Mouse (Mus musculus): ENCODE measurements at regions not wholly inside any gene's neighbourhood (a gene's known extent, or its start where the extent isn't known, plus 50 kb on each side); places are given as distances from the start of the nearest gene placed in this dataset.

- Histone ChIP-seq H3K36me3 (ENCODE audit: control insufficient read depth, insufficient read depth, low read length, poor library complexity, severe bottlenecking) (no peaks in the 10 kb centered on the region), H3K27me3 (ENCODE audit: control insufficient read depth, insufficient read depth, low read length, poor library complexity, severe bottlenecking) (no peaks in the 10 kb centered on the region)
- DNase-seq (ENCODE audit: low read depth, low spot score), result no peak
Measured at GRCm38 (mm10) chr17:87501098-87501497, 54.4 kb upstream of the Calm2 start.

GRCm38 (mm10) chr17:87501687-87502387, 55.1 kb upstream of the Calm2 start:
- DNase-seq (ENCODE audit: low read depth, low spot score), result no peak
- Histone ChIP-seq H3K36me3 (ENCODE audit: control insufficient read depth, insufficient read depth, low read length, poor library complexity, severe bottlenecking) (no peaks in the 10 kb centered on the region), H3K27me3 (ENCODE audit: control insufficient read depth, insufficient read depth, low read length, poor library complexity, severe bottlenecking) (no peaks in the 10 kb centered on the region)

- DNase-seq (ENCODE audit: low read depth, low spot score), result peak; percentile 31
- Histone ChIP-seq H3K36me3 (ENCODE audit: control insufficient read depth, insufficient read depth, low read length, poor library complexity, severe bottlenecking) (no peaks in the 10 kb centered on the region), H3K27me3 (ENCODE audit: control insufficient read depth, insufficient read depth, low read length, poor library complexity, severe bottlenecking) (no peaks in the 10 kb centered on the region)
Measured at GRCm38 (mm10) chr17:87502388-87503369, 55.9 kb upstream of the Calm2 start.

GRCm38 (mm10) chr17:87503491-87503890, 56.8 kb upstream of the Calm2 start:
- Histone ChIP-seq H3K36me3 (ENCODE audit: control insufficient read depth, insufficient read depth, low read length, poor library complexity, severe bottlenecking) (no peaks in the 10 kb centered on the region), H3K27me3 (ENCODE audit: control insufficient read depth, insufficient read depth, low read length, poor library complexity, severe bottlenecking) (no peaks in the 10 kb centered on the region)
- no peak for DNase-seq (ENCODE audit: low read depth, low spot score)

GRCm38 (mm10) chr17:87504960-87505681, 58.4 kb upstream of the Calm2 start:
- no peaks in the 10 kb centered on the region for H3K36me3 ChIP-seq (ENCODE audit: control insufficient read depth, insufficient read depth, low read length, poor library complexity, severe bottlenecking)
- H3K27me3 ChIP-seq (ENCODE audit: control insufficient read depth, insufficient read depth, low read length, poor library complexity, severe bottlenecking), result no peaks in the 10 kb centered on the region
- no peak for DNase-seq (ENCODE audit: low read depth, low spot score)

- Histone ChIP-seq H3K27me3 (ENCODE audit: control insufficient read depth, insufficient read depth, low read length, poor library complexity, severe bottlenecking) (no peaks in the 10 kb centered on the region), H3K36me3 (ENCODE audit: control insufficient read depth, insufficient read depth, low read length, poor library complexity, severe bottlenecking) (no peaks in the 10 kb centered on the region)
- DNase-seq (ENCODE audit: low read depth, low spot score), result no peak
Measured at GRCm38 (mm10) chr17:87507848-87508247, 61.1 kb upstream of the Calm2 start.

- Histone ChIP-seq H3K27me3 (ENCODE audit: control insufficient read depth, insufficient read depth, low read length, poor library complexity, severe bottlenecking) (no peaks in the 10 kb centered on the region), H3K36me3 (ENCODE audit: control insufficient read depth, insufficient read depth, low read length, poor library complexity, severe bottlenecking) (no peaks in the 10 kb centered on the region)
- no peak for DNase-seq (ENCODE audit: low read depth, low spot score)
Measured at GRCm38 (mm10) chr17:87508582-87509253, 62.0 kb upstream of the Calm2 start.

- Histone ChIP-seq H3K36me3 (ENCODE audit: control insufficient read depth, insufficient read depth, low read length, poor library complexity, severe bottlenecking) (no peaks in the 10 kb centered on the region), H3K27me3 (ENCODE audit: control insufficient read depth, insufficient read depth, low read length, poor library complexity, severe bottlenecking) (no peaks in the 10 kb centered on the region)
- DNase-seq (ENCODE audit: low read depth, low spot score), result no peak
Measured at GRCm38 (mm10) chr17:87512000-87512611, 65.4 kb upstream of the Calm2 start.

GRCm38 (mm10) chr17:87513822-87514221, 67.1 kb upstream of the Calm2 start:
- peak; percentile 42 for DNase-seq (ENCODE audit: low read depth, low spot score)
- H3K36me3 ChIP-seq (ENCODE audit: control insufficient read depth, insufficient read depth, low read length, poor library complexity, severe bottlenecking), result no peaks in the 10 kb centered on the region
- H3K27me3 ChIP-seq (ENCODE audit: control insufficient read depth, insufficient read depth, low read length, poor library complexity, severe bottlenecking), result no peaks in the 10 kb centered on the region

GRCm38 (mm10) chr17:87514366-87515126, 67.8 kb upstream of the Calm2 start:
- H3K27me3 ChIP-seq (ENCODE audit: control insufficient read depth, insufficient read depth, low read length, poor library complexity, severe bottlenecking), result no peaks in the 10 kb centered on the region
- DNase-seq (ENCODE audit: low read depth, low spot score), result peak; percentile 23
- H3K36me3 ChIP-seq (ENCODE audit: control insufficient read depth, insufficient read depth, low read length, poor library complexity, severe bottlenecking), result no peaks in the 10 kb centered on the region

- H3K36me3 ChIP-seq (ENCODE audit: control insufficient read depth, insufficient read depth, low read length, poor library complexity, severe bottlenecking), result no peaks in the 10 kb centered on the region
- no peak for DNase-seq (ENCODE audit: low read depth, low spot score)
- no peaks in the 10 kb centered on the region for H3K27me3 ChIP-seq (ENCODE audit: control insufficient read depth, insufficient read depth, low read length, poor library complexity, severe bottlenecking)
Measured at GRCm38 (mm10) chr17:87517258-87517657, 70.5 kb upstream of the Calm2 start.

- DNase-seq (ENCODE audit: low read depth, low spot score), result no peak
- Histone ChIP-seq H3K36me3 (ENCODE audit: control insufficient read depth, insufficient read depth, low read length, poor library complexity, severe bottlenecking) (no peaks in the 10 kb centered on the region), H3K27me3 (ENCODE audit: control insufficient read depth, insufficient read depth, low read length, poor library complexity, severe bottlenecking) (no peaks in the 10 kb centered on the region)
Measured at GRCm38 (mm10) chr17:87519454-87519853, 72.7 kb upstream of the Calm2 start.

GRCm38 (mm10) chr17:87520841-87521240, 74.1 kb upstream of the Calm2 start:
- no peak for DNase-seq (ENCODE audit: low read depth, low spot score)
- Histone ChIP-seq H3K36me3 (ENCODE audit: control insufficient read depth, insufficient read depth, low read length, poor library complexity, severe bottlenecking) (no peaks in the 10 kb centered on the region), H3K27me3 (ENCODE audit: control insufficient read depth, insufficient read depth, low read length, poor library complexity, severe bottlenecking) (no peaks in the 10 kb centered on the region)
